Mouse (Mus musculus): ENCODE results near the gene Actg2.

GRCm38 (mm10) chr6:83475431-83475830 lies 60.6 kb downstream of the Actg2 start:
- TF ChIP-seq GATA1 (IDR thresholded peaks at IDR 0.05; ENCODE audit: low read length) (no peak), TAL1 (IDR thresholded peaks at IDR 0.05; ENCODE audit: low read length) (no peak)
